Mouse (Mus musculus) C2C12 (cell line): ENCODE measurements around the gene Pitpnm1. TPM values are rescaled to one million over a fixed set of nuclear protein-coding genes. Genes with fewer than 3 reads are reported as not detected.

Source experiments
- H3K27me3 ChIP-seq: one replicate; pipeline ENCODE4 v1.6.1; 2011; ENCODE audit not compliant: control insufficient read depth, insufficient read depth, insufficient read length
- H3K36me3 ChIP-seq: one replicate; pipeline ENCODE4 v1.6.1; 2011; ENCODE audit not compliant: control insufficient read depth, insufficient read depth
- H3K4me3 ChIP-seq: one replicate; pipeline ENCODE4 v1.5.1; 2011; ENCODE audit warnings: mild to moderate bottlenecking, control low read depth; ENCODE audit not compliant: poor library complexity, insufficient read depth, severe bottlenecking
- H3K79me2 ChIP-seq: one replicate; pipeline ENCODE4 v1.6.1; 2011; ENCODE audit not compliant: control insufficient read depth, insufficient read depth
- H3K79me3 ChIP-seq: one replicate; pipeline ENCODE4 v1.6.1; 2011; ENCODE audit warnings: low read depth, control low read depth
- H3ac ChIP-seq: one replicate; pipeline ENCODE3; 2011; ENCODE audit warnings: low read depth; ENCODE audit not compliant: control insufficient read depth, insufficient read length
- CEBPB ChIP-seq: IDR thresholded peaks from one replicate; pipeline ENCODE4 v1.6.1; 2011; ENCODE audit warnings: low read depth, mild to moderate bottlenecking, control low read depth, moderate library complexity
- CTCF ChIP-seq: IDR thresholded peaks from one replicate; pipeline ENCODE4 v1.5.1; 2011; ENCODE audit not compliant: control insufficient read depth, insufficient read depth, insufficient read length
- FOSL1 ChIP-seq: IDR thresholded peaks from one replicate; pipeline ENCODE4 v1.8.0; 2011; ENCODE audit warnings: mild to moderate bottlenecking, low read length; ENCODE audit not compliant: poor library complexity, insufficient read depth, severe bottlenecking
- MAX ChIP-seq: IDR thresholded peaks from one replicate; pipeline ENCODE4 v1.6.1; 2011; ENCODE audit warnings: mild to moderate bottlenecking, control low read depth
- MYOD1 ChIP-seq: IDR thresholded peaks from one replicate; pipeline ENCODE4 v1.6.1; 2011; ENCODE audit warnings: low read depth; ENCODE audit not compliant: control insufficient read depth, insufficient read length
- MYOG ChIP-seq: IDR thresholded peaks from one replicate; pipeline ENCODE4 v1.6.1; 2011; ENCODE audit not compliant: control insufficient read depth, insufficient read length; ENCODE audit errors: extremely low read depth
- USF1 ChIP-seq: IDR thresholded peaks from one replicate; pipeline ENCODE4 v1.6.1; 2011; ENCODE audit warnings: low read depth, mild to moderate bottlenecking, control low read depth, moderate library complexity
- polyA plus RNA-seq: library from polyadenylated mRNA; unstranded; fragments of >200 nt; fragmentation: generic; extraction: Trizol; gene quantifications from one replicate; pipeline ENCODE4 v1.2.1, GENCODE M21; 2012; ENCODE audit warnings: missing spikeins

Gene Pitpnm1
- polyA plus RNA-seq, 1 experiment: 43.1 TPM

- Histone ChIP-seq H3K4me3 (no peak overlapping the region), H3K79me3 (no peaks in the 10 kb centered on the region), H3ac (no peak overlapping the region), H3K27me3 (no peaks in the 10 kb centered on the region), H3K79me2 (no peaks in the 10 kb centered on the region), H3K36me3 (no peaks in the 10 kb centered on the region)
- TF ChIP-seq MYOD1 (no peak), FOSL1 (no peak), MAX (no peak), CTCF (no peak), MYOG (no peak), USF1 (no peak)
Observed at GRCm38 (mm10) chr19:4071406-4071805, 28.4 kb upstream of the Pitpnm1 start.

DNA sequence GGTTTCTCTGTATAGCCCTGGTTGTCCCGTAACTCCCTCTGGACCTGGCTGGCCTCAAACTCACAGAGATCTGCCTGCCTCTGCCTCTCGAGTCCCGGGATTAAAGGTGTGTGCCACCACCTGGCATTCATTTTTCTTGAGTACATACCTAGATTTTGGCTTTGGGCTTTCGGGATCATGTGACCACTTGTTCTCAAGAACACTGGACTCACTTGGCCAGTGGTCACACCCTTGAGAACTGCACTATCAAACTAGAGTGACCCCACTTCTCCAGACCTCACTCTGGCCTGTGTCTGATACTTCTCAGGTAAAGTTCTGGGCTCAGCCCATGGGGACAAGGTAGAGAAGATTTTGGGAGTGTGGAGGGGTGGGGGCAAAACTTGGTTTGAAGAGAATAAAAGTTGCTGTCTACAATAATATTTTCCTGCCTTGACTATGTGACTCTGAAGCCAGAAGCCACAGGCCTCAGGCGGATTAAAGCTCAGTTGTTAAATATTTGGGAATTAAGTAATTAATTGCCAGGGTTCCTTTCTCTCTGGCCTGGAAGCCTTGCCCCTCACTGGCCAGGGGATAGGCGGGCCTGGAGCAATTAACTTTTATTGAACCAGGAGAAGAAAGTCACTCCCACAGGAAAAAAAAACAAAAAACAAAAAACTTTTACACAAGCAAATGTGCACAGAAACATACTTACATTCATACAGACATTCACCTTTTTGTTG, 26.9 kb upstream of the Pitpnm1 start:
- Histone ChIP-seq H3K79me3 (no peaks in the 10 kb centered on the region), H3K36me3 (no peaks in the 10 kb centered on the region), H3K4me3 (no peak overlapping the region), H3ac (no peak overlapping the region), H3K79me2 (no peaks in the 10 kb centered on the region), H3K27me3 (no peaks in the 10 kb centered on the region)
- TF ChIP-seq USF1 (no peak), FOSL1 (no peak), MAX (no peak), CEBPB (no peak), MYOG (no peak), CTCF (no peak), MYOD1 (no peak)

DNA sequence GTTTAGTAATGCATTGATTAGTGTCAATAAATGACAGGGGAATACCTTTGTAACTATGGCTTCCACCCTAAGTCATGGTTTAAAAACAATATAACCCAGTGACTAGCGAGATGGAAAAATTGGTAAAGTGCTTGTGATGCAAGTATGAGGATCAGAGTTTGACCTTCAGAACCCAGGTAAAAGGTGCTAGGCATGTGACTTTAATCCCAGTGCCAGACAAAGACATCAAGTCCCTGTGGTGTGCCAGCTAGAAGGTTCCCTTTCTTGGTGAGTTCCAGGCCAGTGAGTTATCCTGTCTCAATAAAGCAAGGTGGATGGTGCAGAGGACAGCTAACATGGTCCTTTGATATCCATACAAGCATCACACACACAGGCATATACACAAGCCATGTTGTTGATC, 24.3 kb upstream of the Pitpnm1 start:
- TF ChIP-seq CEBPB (no peak), CTCF (no peak), MYOG (no peak), FOSL1 (no peak), MAX (no peak), MYOD1 (no peak), USF1 (no peak)
- H3K79me3 ChIP-seq: no peaks in the 10 kb centered on the region
- no peak overlapping the region for H3ac ChIP-seq
- H3K79me2 ChIP-seq: no peaks in the 10 kb centered on the region
- H3K36me3 ChIP-seq: no peaks in the 10 kb centered on the region
- H3K27me3 ChIP-seq: no peaks in the 10 kb centered on the region
- no peak overlapping the region for H3K4me3 ChIP-seq

DNA sequence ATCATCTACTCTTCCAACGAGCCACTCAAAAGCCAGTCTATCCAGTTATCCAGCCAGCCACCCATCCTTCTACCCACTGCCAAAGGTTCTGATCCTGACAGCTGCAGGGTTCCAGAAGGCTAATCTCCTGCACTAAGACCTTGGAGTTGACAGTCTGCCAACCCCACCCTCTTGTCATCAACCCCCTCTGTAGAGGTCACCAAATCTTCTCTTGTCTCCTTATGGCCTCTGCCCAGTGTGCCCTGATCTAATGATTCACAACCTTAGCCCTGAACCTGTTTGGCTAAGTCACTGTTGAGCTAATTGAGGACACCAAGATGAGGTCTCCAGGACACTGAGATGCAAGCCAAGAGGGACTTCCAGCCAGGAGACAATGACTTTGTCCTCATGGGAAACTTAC, 20.2 kb upstream of the Pitpnm1 start:
- no peak overlapping the region for H3ac ChIP-seq
- no peaks in the 10 kb centered on the region for H3K27me3 ChIP-seq
- no peaks in the 10 kb centered on the region for H3K79me3 ChIP-seq
- no peak for TF ChIP-seq FOSL1
- TF ChIP-seq USF1: no peak
- TF ChIP-seq MAX: no peak
- TF ChIP-seq MYOD1: no peak
- no peak for TF ChIP-seq CTCF
- TF ChIP-seq MYOG: no peak
- no peak for TF ChIP-seq CEBPB
- no peaks in the 10 kb centered on the region for H3K36me3 ChIP-seq
- no peak overlapping the region for H3K4me3 ChIP-seq
- H3K79me2 ChIP-seq: no peaks in the 10 kb centered on the region

DNA sequence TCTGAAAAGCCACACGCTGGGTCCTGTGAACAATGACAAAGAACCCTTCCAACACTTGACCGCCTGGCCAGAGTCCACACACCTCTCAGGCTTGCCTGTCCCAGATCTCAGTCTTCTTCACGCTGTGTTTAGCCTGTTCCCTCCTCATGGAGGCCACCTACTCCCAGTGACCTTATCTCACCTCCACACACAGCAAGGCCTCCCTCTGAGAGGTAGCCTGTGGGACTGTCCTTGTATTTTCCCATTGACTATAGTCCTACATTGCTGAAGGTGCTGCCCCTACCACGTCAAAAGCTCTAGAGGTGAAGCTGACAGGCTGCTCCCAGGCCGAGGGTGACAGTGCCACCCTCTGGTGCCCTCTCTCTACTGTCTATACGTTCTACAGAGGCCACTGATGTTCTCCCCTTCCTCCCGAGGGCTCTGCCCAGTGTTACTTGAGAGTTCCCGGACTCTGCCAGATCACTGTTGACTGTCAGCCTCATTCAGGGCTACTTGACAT, 19.2 kb upstream of the Pitpnm1 start:
- Histone ChIP-seq H3K27me3 (no peaks in the 10 kb centered on the region), H3K79me2 (no peaks in the 10 kb centered on the region), H3K36me3 (no peaks in the 10 kb centered on the region), H3K4me3 (no peak overlapping the region), H3ac (no peak overlapping the region), H3K79me3 (no peaks in the 10 kb centered on the region)
- TF ChIP-seq FOSL1 (no peak), MYOD1 (no peak), MYOG (no peak), CEBPB (no peak), CTCF (no peak), MAX (no peak), USF1 (no peak)
